In genomic region chr6:91622425-91622824, GRCm38 (mm10) we compare ENCODE assay signal across 21 mouse cellular contexts.
DNase-seq lines count a peak whose midpoint lies in the region; ATAC-seq and TF ChIP-seq lines count a peak whose summit lies in the region.
"Had no signal": no experiment of that assay in that cellular context is flagged by ENCODE, and none has a peak within 500 bp of the region (broad histone marks: within the 10 kb centered on the region; RNA-seq: fewer than 3 reads in every experiment).

No protein-coding gene starts in this region.

- no peaks in the 10 kb centered on the region for H3K9me3 ChIP-seq in liver, embryonic 12.5 days (replicated peaks)
- H3K9me3 ChIP-seq: heart, embryonic 12.5 days; limb, embryonic 13.5 days; midbrain, embryonic 15.5 days had no signal

- no peaks in the 10 kb centered on the region for H3K27me3 ChIP-seq in C2C12 (ENCODE audit: control insufficient read depth, insufficient read depth, insufficient read length)
- H3K27me3 ChIP-seq in liver, embryonic 12.5 days (replicated peaks): no peaks in the 10 kb centered on the region
- H3K27me3 ChIP-seq: CH12.LX; heart, embryonic 12.5 days; limb, embryonic 13.5 days; midbrain, embryonic 15.5 days had no signal

- H3K79me3 ChIP-seq in C2C12 (ENCODE audit: low read depth): no peaks in the 10 kb centered on the region

- no peak overlapping the region for H3K4me3 ChIP-seq in C2C12 (ENCODE audit: insufficient read depth, poor library complexity, severe bottlenecking)
- H3K4me3 ChIP-seq in liver, embryonic 12.5 days: no peak overlapping the region
- H3K4me3 ChIP-seq: erythroblast, embryonic 14.5 days; heart, embryonic 12.5 days; limb, embryonic 13.5 days; midbrain, embryonic 15.5 days had no signal

- no peak overlapping the region for H3K27ac ChIP-seq in liver, embryonic 12.5 days
- H3K27ac ChIP-seq: limb, embryonic 13.5 days; midbrain, embryonic 15.5 days had no signal

- no peaks in the 10 kb centered on the region for H3K79me2 ChIP-seq in C2C12 (ENCODE audit: control insufficient read depth, insufficient read depth)

- no peak overlapping the region for H3K9ac ChIP-seq in liver, embryonic 12.5 days
- H3K9ac ChIP-seq: heart, embryonic 12.5 days; limb, embryonic 13.5 days; midbrain, embryonic 15.5 days had no signal

- peak; percentile 70 for DNase-seq in MEL-GATA-1-ER (ENCODE audit: extremely low read depth, low read depth)
- no peak for DNase-seq in kidney, adult 11 months
- DNase-seq in adrenal gland, adult (ENCODE audit: inconsistent age in 2 of 2, low spot score in 1 of 2): no peak
- DNase-seq in embryo, embryonic 10 days (ENCODE audit: low spot score): no peak
- DNase-seq: cerebellum, adult 11 months; cerebellum, postnatal 25 days; heart, postnatal 36 days; kidney, adult 18-20 months; kidney, postnatal 25 days; layer of hippocampus, adult 9-11 months; retina, postnatal 1 day had no signal

- 11% methylated on average over 3 of the region's 3 CpGs for WGBS in liver, embryonic 12.5 days (ENCODE audit: insufficient replicate concordance)

- no peak overlapping the region for H3ac ChIP-seq in C2C12 (ENCODE audit: control insufficient read depth, insufficient read length, low read depth)

- H3K36me3 ChIP-seq in C2C12 (ENCODE audit: control insufficient read depth, insufficient read depth): no peaks in the 10 kb centered on the region
- no peaks in the 10 kb centered on the region for H3K36me3 ChIP-seq in liver, embryonic 12.5 days
- H3K36me3 ChIP-seq: heart, embryonic 12.5 days; limb, embryonic 13.5 days; midbrain, embryonic 15.5 days had no signal

- H3K4me1 ChIP-seq in liver, embryonic 12.5 days: peaks cover 25% of the 10 kb centered on the region

- no peak for TF ChIP-seq CTCF in C2C12 (IDR thresholded peaks at IDR 0.05; ENCODE audit: control insufficient read depth, insufficient read depth, insufficient read length)

- no peak overlapping the region for H3K4me2 ChIP-seq in liver, embryonic 12.5 days
- H3K4me2 ChIP-seq: heart, embryonic 12.5 days; limb, embryonic 13.5 days; midbrain, embryonic 15.5 days had no signal

- ATAC-seq in liver, embryonic 12.5 days: peak; percentile 50; the same call in 1 of the 2 replicates
- peak; percentile 81 for ATAC-seq in megakaryocyte progenitor cell, adult 5-6 weeks (replicated peaks; ENCODE audit: poor library complexity)
- ATAC-seq: forebrain, embryonic 14.5 days; hindbrain, embryonic 16.5 days; midbrain, embryonic 15.5 days had no signal

TF ChIP-seq in C2C12, 6 proteins besides CTCF, POLR2A, EP300 and RAD21:
- no peak for TF ChIP-seq MAX (IDR thresholded peaks at IDR 0.05)
- peak; percentile 72 for TF ChIP-seq MYOD1 (IDR thresholded peaks at IDR 0.05; ENCODE audit: control insufficient read depth, insufficient read length, low read depth)
TF ChIP-seq in C2C12: peak in this region for 1.
